Mouse (Mus musculus) kidney, adult 18-20 months (tissue): ENCODE measurements around the gene Syde2.
"Not testable (repeated sequence)": the region's sequence is repeated elsewhere in the genome, so short reads cannot be mapped to it uniquely, and the experiment has no call there.

Source experiments
- DNase-seq: peaks from one replicate; pipeline ENCODE4 v3.0.0; 2021

Gene Syde2

GRCm38 (mm10) chr3:145987268-145987969 lies at the start of gene Syde2:
TSS of gene Syde2 (plus strand) at chr3:145987870.
- peak; percentile 94 for DNase-seq

GRCm38 (mm10) chr3:145938405-145939349 lies 49.0 kb upstream of the Syde2 start:
- DNase-seq = no peak

- DNase-seq = no peak
These were observed 48.3 kb upstream of the Syde2 start for GRCm38 (mm10) chr3:145939402-145939801.

GRCm38 (mm10) chr3:145939971-145940370 lies 47.7 kb upstream of the Syde2 start:
- DNase-seq = no peak

GRCm38 (mm10) chr3:145941971-145942370 lies 45.7 kb upstream of the Syde2 start:
- peak; percentile 77 for DNase-seq

- no peak for DNase-seq
These were observed 43.3 kb upstream of the Syde2 start for GRCm38 (mm10) chr3:145944348-145944747.

- no peak for DNase-seq
These were observed 41.8 kb upstream of the Syde2 start for GRCm38 (mm10) chr3:145945904-145946303.

GRCm38 (mm10) chr3:145946654-145947053 lies 41.0 kb upstream of the Syde2 start:
- no peak for DNase-seq

- DNase-seq = no peak
These were observed 40.0 kb upstream of the Syde2 start for GRCm38 (mm10) chr3:145947539-145948204.

GRCm38 (mm10) chr3:145950034-145950814 lies 37.4 kb upstream of the Syde2 start:
- peak; percentile 48 for DNase-seq

- no peak for DNase-seq
These were observed 36.9 kb upstream of the Syde2 start for GRCm38 (mm10) chr3:145950815-145951130.

- no peak for DNase-seq
These were observed 36.1 kb upstream of the Syde2 start for GRCm38 (mm10) chr3:145951287-145952165.

GRCm38 (mm10) chr3:145952945-145953344 lies 34.7 kb upstream of the Syde2 start:
- DNase-seq = no peak

GRCm38 (mm10) chr3:145953411-145953810 lies 34.3 kb upstream of the Syde2 start:
- no peak for DNase-seq

GRCm38 (mm10) chr3:145959824-145960223 lies 27.8 kb upstream of the Syde2 start:
- DNase-seq = no peak

GRCm38 (mm10) chr3:145962411-145962810 lies 25.3 kb upstream of the Syde2 start:
- peak; percentile 26 for DNase-seq

- peak; percentile 55 for DNase-seq
These were observed 24.3 kb upstream of the Syde2 start for GRCm38 (mm10) chr3:145963101-145964017.

GRCm38 (mm10) chr3:145964018-145964387 lies 23.7 kb upstream of the Syde2 start:
- no peak for DNase-seq

- DNase-seq = peak; percentile 49
These were observed 23.2 kb upstream of the Syde2 start for GRCm38 (mm10) chr3:145964473-145964872.

- not testable (repeated sequence) for DNase-seq
These were observed 22.1 kb upstream of the Syde2 start for GRCm38 (mm10) chr3:145965583-145965982.

- DNase-seq = no peak
These were observed 20.9 kb upstream of the Syde2 start for GRCm38 (mm10) chr3:145966806-145967205.
